In genomic region chr5:146919874-146920273, GRCm38 (mm10) we compare ENCODE assay signal across 9 mouse cellular contexts. TPM values are rescaled to one million over a fixed set of nuclear protein-coding genes. Genes with fewer than 3 reads are reported as not detected.
DNase-seq lines count a peak whose midpoint lies in the region; ATAC-seq lines count a peak whose summit lies in the region.
"Had no signal": no experiment of that assay in that cellular context is flagged by ENCODE, and none has a peak within 500 bp of the region (broad histone marks: within the 10 kb centered on the region; RNA-seq: fewer than 3 reads in every experiment).

No protein-coding gene starts in this region.

- peak overlapping the region; percentile 17; the same call in 1 of the 2 replicates for H3K9ac ChIP-seq in heart, embryonic 11.5 days (ENCODE audit: low read depth, low read length)
- H3K9ac ChIP-seq in hindbrain, embryonic 14.5 days, result peak overlapping the region; percentile 51; the same call in 1 of the 2 replicates

- no peak overlapping the region for H3K27ac ChIP-seq in heart, embryonic 11.5 days (ENCODE audit: low read depth, low read length)
- H3K27ac ChIP-seq in hindbrain, embryonic 14.5 days, result no peak overlapping the region
- H3K27ac ChIP-seq in midbrain, embryonic 10.5 days (replicated peaks), result peak overlapping the region; percentile 70

- H3K4me3 ChIP-seq in heart, embryonic 11.5 days (ENCODE audit: low read depth, low read length), result peak overlapping the region; percentile 26
- H3K4me3 ChIP-seq in hindbrain, embryonic 14.5 days (replicated peaks; ENCODE audit: low read length), result peak overlapping the region; percentile 25
- H3K4me3 ChIP-seq in midbrain, embryonic 10.5 days, result peak overlapping the region; percentile 47

- no peaks in the 10 kb centered on the region for H3K36me3 ChIP-seq in heart, embryonic 11.5 days (ENCODE audit: control insufficient read depth, insufficient read depth, low read length)
- no peaks in the 10 kb centered on the region for H3K36me3 ChIP-seq in hindbrain, embryonic 14.5 days (replicated peaks; ENCODE audit: control insufficient read depth, insufficient read depth)
- H3K36me3 ChIP-seq in midbrain, embryonic 10.5 days, result no peaks in the 10 kb centered on the region

- H3K9me3 ChIP-seq in heart, embryonic 11.5 days (replicated peaks; ENCODE audit: control insufficient read depth, low read length), result no peaks in the 10 kb centered on the region
- H3K9me3 ChIP-seq in hindbrain, embryonic 14.5 days (ENCODE audit: control insufficient read depth, low read length), result no peaks in the 10 kb centered on the region
- no peaks in the 10 kb centered on the region for H3K9me3 ChIP-seq in midbrain, embryonic 10.5 days (replicated peaks)

- peaks cover 6% of the 10 kb centered on the region for H3K4me1 ChIP-seq in heart, embryonic 11.5 days (ENCODE audit: control insufficient read depth, insufficient read depth, low read length)
- H3K4me1 ChIP-seq in hindbrain, embryonic 14.5 days (replicated peaks; ENCODE audit: control insufficient read depth, insufficient read depth, low read length), result peaks cover 9% of the 10 kb centered on the region
- peaks cover 17% of the 10 kb centered on the region for H3K4me1 ChIP-seq in midbrain, embryonic 10.5 days

- peak overlapping the region; percentile 72 for H3K4me2 ChIP-seq in heart, embryonic 11.5 days
- H3K4me2 ChIP-seq in hindbrain, embryonic 14.5 days (replicated peaks), result peak overlapping the region; percentile 60

- ATAC-seq in heart, embryonic 11.5 days (replicated peaks; ENCODE audit: insufficient number of reproducible peaks, low FRiP score, low TSS enrichment), result no peak
- no peak for ATAC-seq in hindbrain, embryonic 14.5 days (ENCODE audit: low FRiP score)

- 11% methylated on average over 6 of the region's 6 CpGs for WGBS in heart, embryonic 11.5 days (ENCODE audit: insufficient replicate concordance)
- 22% methylated on average over 6 of the region's 6 CpGs for WGBS in hindbrain, embryonic 14.5 days
- 36% methylated on average over 6 of the region's 6 CpGs for WGBS in midbrain, embryonic 10.5 days

- DNase-seq in heart, postnatal 10 days, result no peak
- DNase-seq in embryo, embryonic 11 days, result peak; percentile 49
- no peak for DNase-seq in hindbrain, embryonic 14.5 days (ENCODE audit: low spot score)
- no peak for DNase-seq in midbrain, embryonic 10.5 days (ENCODE audit: low spot score)
- DNase-seq in adrenal gland, adult 18-20 months (ENCODE audit: low spot score in 2 of 2), result no peak
- no peak for DNase-seq in spleen, postnatal 10 days (ENCODE audit: low spot score in 2 of 2)
- DNase-seq in urinary bladder, postnatal 10 days (ENCODE audit: low spot score), result no peak
- DNase-seq: kidney, adult 8-10 months had no signal

- intact Hi-C loops in heart, postnatal 10 days (cut with DNase I), result no loop called here

- no peaks in the 10 kb centered on the region for H3K27me3 ChIP-seq in heart, embryonic 11.5 days (ENCODE audit: control insufficient read depth, insufficient read depth, low read length)
- no peaks in the 10 kb centered on the region for H3K27me3 ChIP-seq in hindbrain, embryonic 14.5 days (ENCODE audit: control insufficient read depth, insufficient read depth, low read length)
- peaks cover 14% of the 10 kb centered on the region for H3K27me3 ChIP-seq in midbrain, embryonic 10.5 days (ENCODE audit: low read depth, poor library complexity, severe bottlenecking)

RNA-seq across cellular contexts. Expression of gene Gtf3a, which starts 28.6 kb away (rescaled TPM):
- polyA plus RNA-seq in heart, embryonic 11.5 days (2014; fragmentation: Nextera tagmentation; extraction: Ambion mirVana), result 89.2 and 98.6 TPM in 2 replicates
- total RNA-seq in heart, postnatal 10 days (2021), result 10 to 100 TPM; 23.3 to 27.7 TPM
- 99.5 and 103 TPM in 2 replicates for polyA plus RNA-seq in hindbrain, embryonic 14.5 days (2014; fragmentation: Nextera tagmentation; extraction: Ambion mirVana)
- 113 and 121 TPM in 2 replicates for polyA plus RNA-seq in midbrain, embryonic 10.5 days (2016; fragmentation: Nextera tagmentation; extraction: Ambion mirVana)
- total RNA-seq in adrenal gland, adult 18-20 months (2021), result 10 to 100 TPM; 21.6 to 30.5 TPM

RNA-seq across cellular contexts. Expression of gene Mtif3, which starts 43.7 kb away (rescaled TPM):
- polyA plus RNA-seq in heart, embryonic 11.5 days (2014; fragmentation: Nextera tagmentation; extraction: Ambion mirVana), result 20.7 and 23.0 TPM in 2 replicates
- 10 to 100 TPM; 19.6 to 20.3 TPM for total RNA-seq in heart, postnatal 10 days (2021)
- polyA plus RNA-seq in hindbrain, embryonic 14.5 days (2014; fragmentation: Nextera tagmentation; extraction: Ambion mirVana), result 27.4 and 28.5 TPM in 2 replicates
- polyA plus RNA-seq in midbrain, embryonic 10.5 days (2016; fragmentation: Nextera tagmentation; extraction: Ambion mirVana), result 20.8 and 22.6 TPM in 2 replicates
- 10 to 100 TPM; 23.5 to 31.9 TPM for total RNA-seq in adrenal gland, adult 18-20 months (2021)
